Mouse (Mus musculus): ENCODE measurements at regions not wholly inside any gene's neighbourhood (a gene's known extent, or its start where the extent isn't known, plus 50 kb on each side); places are given as distances from the start of the nearest gene placed in this dataset.
A peak's percentile ranks its signal among the peaks of the same experiment; 100 is the strongest.

- Histone ChIP-seq H3K9ac (ENCODE audit: low read length) (no peak overlapping the region), H3K27ac (ENCODE audit: low read depth) (no peak overlapping the region), H3K4me1 (replicated peaks; ENCODE audit: control insufficient read depth, insufficient read depth, low read length) (no peaks in the 10 kb centered on the region), H3K9me3 (ENCODE audit: control insufficient read depth, low read length) (no peaks in the 10 kb centered on the region), H3K4me2 (ENCODE audit: low read length) (no peak overlapping the region), H3K27me3 (replicated peaks; ENCODE audit: control insufficient read depth, insufficient read depth, low read length) (no peaks in the 10 kb centered on the region), H3K4me3 (ENCODE audit: low read depth, low read length) (no peak overlapping the region), H3K36me3 (ENCODE audit: control insufficient read depth, insufficient read depth, low read length) (no peaks in the 10 kb centered on the region)
- peak; percentile 50 for DNase-seq (ENCODE audit: low spot score)
- no peak for ATAC-seq (replicated peaks; ENCODE audit: low FRiP score, low TSS enrichment, low read depth)
- WGBS: 54% methylated on average over 2 of the region's 2 CpGs
Measured at GRCm38 (mm10) chrX:58620403-58620802, 288.8 kb upstream of the 4930550L24Rik start.
